Mouse (Mus musculus) left cerebral cortex, postnatal 10 days (tissue): ENCODE results near the gene Kazn. TPM values are rescaled to one million over a fixed set of nuclear protein-coding genes. Genes with fewer than 3 reads are reported as not detected.

Source experiments
- DNase-seq, 2 experiments: peaks; one replicate each; pipeline ENCODE4 v3.0.0; 2021 to 2022; ENCODE audit warnings: low spot score in 2 of 2, mixed read lengths in 1 of 2; ENCODE audit errors: extremely low spot score in 1 of 2
- intact Hi-C: fragments of 180-260 bp; cut with DNase I; formaldehyde crosslinking; loops from one replicate; pipeline ENCODE4 v1.15.1; 2025
- total RNA-seq, 2 experiments: library from RNA; stranded (reverse); gene quantifications; 2 replicates each; pipeline ENCODE4 v1.2.3; 2021

The Kazn gene
- total RNA-seq, 2 experiments from 2014 or later = 65.2 to 71.9 TPM

- peak in 1 of 2 experiments; percentile 52 for DNase-seq
- intact Hi-C loops = no loop called here
These were observed 167.8 kb downstream of the Kazn start for GRCm38 (mm10) chr4:142071243-142071991.

DNA sequence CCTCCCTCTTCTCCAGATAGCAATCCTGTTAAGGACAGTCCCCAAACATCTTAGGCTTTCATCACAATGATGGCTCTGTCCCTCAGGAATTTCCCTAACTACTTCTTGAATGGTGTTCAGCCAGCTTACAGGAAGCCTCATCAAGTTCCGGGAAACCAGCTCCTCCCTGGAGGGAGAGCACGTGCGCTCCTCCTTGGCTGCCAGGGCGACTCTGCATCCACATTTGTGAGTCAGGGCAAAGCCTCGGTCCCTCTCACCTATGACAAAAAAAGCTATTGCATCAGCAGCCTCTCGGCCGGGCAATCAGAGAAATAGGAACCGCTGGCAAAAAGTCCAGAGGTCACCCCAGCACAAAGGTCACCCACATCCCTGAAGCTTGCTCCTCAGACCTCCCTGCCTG is 168.4 kb downstream of the Kazn start:
- intact Hi-C loops = no loop called here
- peak in 1 of 2 experiments; percentile 55 for DNase-seq

GRCm38 (mm10) chr4:142068899-142069812 is 170.0 kb downstream of the Kazn start:
- intact Hi-C loops = no loop called here
- DNase-seq = no peak

DNA sequence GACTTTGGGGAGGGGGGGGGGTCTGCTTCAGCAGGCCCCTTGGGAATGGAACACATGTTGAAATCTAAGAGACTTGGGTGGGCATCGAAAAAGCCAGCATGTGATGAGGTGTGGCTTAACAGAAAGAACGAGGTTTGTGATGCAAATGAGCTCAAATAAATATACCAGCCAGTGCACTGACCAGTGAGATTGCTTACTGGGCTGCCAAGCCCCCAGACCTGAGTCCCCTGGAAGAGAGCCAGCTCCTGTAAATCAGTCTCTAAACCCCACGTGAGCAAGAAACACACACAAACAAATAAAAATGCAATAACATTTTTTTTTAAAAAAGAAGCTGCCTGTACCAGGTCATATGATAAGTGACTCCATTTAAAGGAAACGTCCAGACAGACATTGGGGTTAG is 172.6 kb downstream of the Kazn start:
- no peak for DNase-seq
- intact Hi-C loops = no loop called here

- intact Hi-C loops = no loop called here
These were observed 173.4 kb downstream of the Kazn start for GRCm38 (mm10) chr4:142065835-142066234.

DNA sequence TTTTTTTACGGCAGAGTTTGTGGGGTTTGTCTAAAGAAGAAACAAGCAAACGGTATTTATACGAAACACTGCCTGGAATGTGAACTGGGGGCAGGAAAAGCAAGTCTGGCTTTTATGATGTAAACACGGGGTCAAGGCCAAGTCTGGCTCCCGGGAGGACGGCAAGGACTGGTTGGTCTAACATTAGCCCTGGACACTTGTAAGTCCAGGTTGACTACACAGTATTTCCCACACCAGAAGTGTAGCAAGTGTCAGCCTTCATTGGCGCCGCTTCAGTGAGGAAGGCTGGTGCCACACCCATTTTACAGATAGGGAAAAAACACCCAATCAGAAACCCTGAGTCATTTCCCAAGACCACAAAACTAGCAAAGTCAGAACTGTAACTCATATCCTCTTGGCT is 173.9 kb downstream of the Kazn start:
- intact Hi-C loops = no loop called here
- DNase-seq = peak in 1 of 2 experiments; percentile 62

More at GRCm38 (mm10) chr4:142065835-142066234, 173.4 kb downstream of the Kazn start:
- DNase-seq = peak in 1 of 2 experiments; percentile 50

DNA sequence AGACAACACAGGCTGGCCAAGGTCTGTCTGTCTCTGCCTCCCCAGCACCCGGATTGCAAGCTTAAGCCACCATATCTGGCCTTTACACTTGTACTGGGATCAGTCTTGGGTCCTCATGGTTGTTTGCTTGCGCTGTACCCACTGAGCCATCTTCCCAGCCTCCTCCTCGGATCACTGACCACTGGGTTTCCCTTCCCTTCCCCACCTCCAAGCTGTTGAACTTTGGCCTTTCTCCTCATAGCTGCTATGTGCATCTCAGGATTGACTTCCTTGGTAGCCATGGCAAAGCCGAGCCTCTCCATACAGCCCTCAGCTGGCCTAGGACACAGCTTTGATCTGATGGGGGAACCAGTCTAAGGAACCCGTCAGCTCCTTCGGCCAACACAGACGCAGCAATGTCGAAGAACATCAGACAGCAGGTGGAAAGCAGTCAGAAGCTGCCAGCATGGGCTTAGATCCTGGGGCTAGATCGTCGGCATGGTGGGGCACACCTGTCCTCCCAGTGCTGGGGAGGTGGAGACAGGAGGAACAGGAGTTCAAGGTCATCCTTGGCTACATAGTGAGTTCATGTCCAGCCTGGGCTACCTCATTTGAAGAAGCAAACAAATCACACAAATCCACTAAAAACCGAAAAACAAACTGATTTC is 174.5 kb downstream of the Kazn start:
- intact Hi-C loops = no loop called here
- peak in 1 of 2 experiments; percentile 14 for DNase-seq

GRCm38 (mm10) chr4:142063057-142063534 is 176.1 kb downstream of the Kazn start:
- intact Hi-C loops = no loop called here
- no peak for DNase-seq

GRCm38 (mm10) chr4:142061485-142062240 is 177.5 kb downstream of the Kazn start:
- DNase-seq = peak in 1 of 2 experiments; percentile 22
- intact Hi-C loops = no loop called here

- no peak for DNase-seq
- intact Hi-C loops = no loop called here
These were observed 178.5 kb downstream of the Kazn start for GRCm38 (mm10) chr4:142060455-142061378.

- intact Hi-C loops = no loop called here
- DNase-seq = no peak
These were observed 179.4 kb downstream of the Kazn start for GRCm38 (mm10) chr4:142059841-142060193.

DNA sequence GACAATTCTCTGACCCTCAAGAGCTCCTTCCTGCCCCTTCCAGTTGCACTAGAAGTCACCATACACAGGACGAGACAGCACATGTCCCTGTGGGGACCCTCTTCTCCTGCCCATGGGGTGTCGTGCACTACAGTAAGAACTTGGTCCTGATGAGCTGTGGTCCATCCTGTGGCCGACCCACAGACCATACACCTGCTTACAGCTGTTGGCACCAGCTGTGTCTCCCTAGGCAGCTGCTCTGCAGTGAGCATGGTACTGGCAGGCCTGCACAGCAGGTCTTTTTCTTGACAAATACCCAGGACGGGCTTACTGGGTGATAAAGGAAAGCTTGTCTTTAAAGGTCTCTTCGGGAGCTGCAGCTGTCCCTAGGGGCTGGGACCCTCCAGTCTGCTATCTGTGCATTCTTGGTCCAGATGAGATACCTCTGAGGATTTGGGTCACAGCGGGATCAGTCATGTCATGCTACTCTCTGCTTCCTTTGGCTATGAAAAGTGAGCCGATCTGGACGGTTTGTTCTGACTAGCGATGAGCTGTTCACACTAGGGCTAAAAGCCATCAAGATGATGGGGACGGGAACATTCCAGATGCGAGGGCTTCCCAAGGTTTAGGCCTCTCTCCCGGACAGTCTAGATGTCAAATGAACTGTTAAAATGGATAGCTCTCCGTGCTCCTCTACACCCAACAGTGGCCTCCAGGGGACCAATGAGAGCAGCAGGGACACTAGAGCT is 179.9 kb downstream of the Kazn start:
- DNase-seq = no peak
- intact Hi-C loops = no loop called here

- intact Hi-C loops = no loop called here
- DNase-seq = peak in 1 of 2 experiments; percentile 59
These were observed 181.5 kb downstream of the Kazn start for GRCm38 (mm10) chr4:142057529-142058216.

DNA sequence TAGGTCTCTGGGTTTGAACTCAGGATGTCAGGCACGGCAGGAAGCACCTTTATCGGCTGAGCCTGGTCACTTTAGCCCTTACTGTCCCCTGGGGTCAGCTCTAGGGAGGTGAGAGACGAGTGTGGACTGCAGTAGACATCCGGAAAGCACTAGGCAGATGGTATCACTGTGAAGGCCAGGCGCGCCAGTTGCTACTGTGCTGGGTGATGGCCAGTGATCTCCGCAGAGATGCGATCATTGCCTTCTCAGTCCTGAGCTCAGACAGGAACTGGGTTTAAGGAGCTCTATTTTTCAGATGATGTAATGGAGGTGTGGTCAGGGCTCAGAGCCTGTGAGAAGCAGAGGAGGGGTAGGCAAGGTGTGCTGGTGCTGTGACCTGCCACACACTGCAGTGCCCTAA is 183.6 kb downstream of the Kazn start:
- intact Hi-C loops = no loop called here

DNA sequence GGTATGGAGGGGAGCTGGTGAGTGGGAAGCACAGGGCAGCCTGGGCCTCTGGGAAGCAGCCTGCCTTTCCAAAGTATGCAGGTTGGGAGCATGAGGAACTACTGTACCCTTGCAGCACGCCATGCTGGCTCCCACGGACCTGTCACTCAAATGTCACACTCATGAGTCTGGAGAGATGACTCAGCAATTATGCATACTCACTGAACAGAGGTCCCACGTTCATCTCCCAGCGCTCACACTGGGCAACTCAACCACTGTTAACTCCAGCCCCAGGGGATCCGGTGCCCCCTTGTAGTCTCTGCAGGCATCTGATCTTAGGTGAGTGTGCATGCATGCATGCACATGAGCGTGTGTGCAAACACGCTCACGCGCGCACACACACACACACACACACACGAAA is 184.6 kb downstream of the Kazn start:
- no peak for DNase-seq
- intact Hi-C loops = no loop called here

More for the DNA sequence above, 183.6 kb downstream of the Kazn start:
- no peak for DNase-seq

DNA sequence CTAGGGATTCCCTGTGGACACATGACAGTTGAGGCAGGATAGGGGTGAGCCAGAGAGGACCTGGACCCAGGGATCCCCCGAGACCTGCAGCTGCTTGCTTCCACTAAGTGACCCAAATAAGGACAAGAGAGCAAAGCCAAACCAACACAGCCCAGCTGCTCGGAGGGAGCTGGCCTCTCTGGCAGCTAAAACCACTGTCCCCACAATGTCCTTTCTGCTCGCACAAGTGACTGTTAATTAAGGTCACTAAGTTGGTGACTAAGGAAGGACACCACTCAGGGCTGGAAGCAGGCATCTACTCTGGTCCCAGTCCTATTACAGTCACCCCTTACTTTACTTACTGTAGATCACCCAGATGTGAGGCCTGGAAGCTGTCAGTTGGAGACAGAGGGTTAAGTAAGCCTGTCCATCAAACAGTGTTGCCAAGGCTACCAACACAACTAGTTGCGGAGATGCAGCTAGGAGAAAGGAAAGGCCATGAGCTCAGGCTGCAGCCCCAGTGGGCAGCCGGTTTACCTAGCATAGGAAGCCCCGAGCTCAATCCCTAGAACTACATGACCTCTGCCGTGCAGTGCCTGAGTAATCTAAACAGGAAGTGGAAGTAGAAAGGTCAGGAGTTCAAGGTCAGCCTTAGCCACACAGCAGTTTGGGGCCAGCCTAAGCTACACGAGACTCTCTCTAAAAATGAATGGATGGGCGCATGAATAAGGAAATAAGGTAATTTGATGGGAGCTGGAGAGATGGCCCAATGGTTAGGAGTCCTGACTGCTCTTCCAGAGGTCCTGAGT is 185.3 kb downstream of the Kazn start:
- no peak for DNase-seq
- intact Hi-C loops = no loop called here
